Mouse (Mus musculus): ENCODE results near the gene Fabp7.
A peak's percentile ranks its signal among the peaks of the same experiment; 100 is the strongest.

Gene Fabp7

GRCm38 (mm10) chr10:57784876-57785150 lies at the start of gene Fabp7:
Gene Fabp7, plus strand, starts transcription at chr10:57784881.
- no peak for DNase-seq (ENCODE audit: low spot score in 2 of 2)

- no peak for DNase-seq (ENCODE audit: low spot score in 2 of 2)
Measured at GRCm38 (mm10) chr10:57740733-57741132, 43.9 kb upstream of the Fabp7 start.

- no peak for DNase-seq (ENCODE audit: low spot score in 2 of 2)
Measured at GRCm38 (mm10) chr10:57741351-57741750, 43.3 kb upstream of the Fabp7 start.

GRCm38 (mm10) chr10:57743045-57743444 lies 41.6 kb upstream of the Fabp7 start:
- DNase-seq (ENCODE audit: low spot score in 2 of 2), result no peak

GRCm38 (mm10) chr10:57743606-57744016 lies 41.1 kb upstream of the Fabp7 start:
- DNase-seq (ENCODE audit: low spot score in 2 of 2), result peak in 1 of 2 experiments; percentile 65

- no peak for DNase-seq (ENCODE audit: low spot score in 2 of 2)
Measured at GRCm38 (mm10) chr10:57744128-57744765, 40.4 kb upstream of the Fabp7 start.

- no peak for DNase-seq (ENCODE audit: low spot score in 2 of 2)
Measured at GRCm38 (mm10) chr10:57745452-57745851, 39.2 kb upstream of the Fabp7 start.

- no peak for DNase-seq (ENCODE audit: low spot score in 2 of 2)
Measured at GRCm38 (mm10) chr10:57747127-57747526, 37.6 kb upstream of the Fabp7 start.

GRCm38 (mm10) chr10:57753343-57753742 lies 31.3 kb upstream of the Fabp7 start:
- no peak for DNase-seq (ENCODE audit: low spot score in 2 of 2)

GRCm38 (mm10) chr10:57755201-57755736 lies 29.4 kb upstream of the Fabp7 start:
- DNase-seq (ENCODE audit: low spot score in 2 of 2), result no peak

GRCm38 (mm10) chr10:57758999-57759398 lies 25.7 kb upstream of the Fabp7 start:
- DNase-seq (ENCODE audit: low spot score in 2 of 2), result no peak

- no peak for DNase-seq (ENCODE audit: low spot score in 2 of 2)
Measured at GRCm38 (mm10) chr10:57760694-57761093, 24.0 kb upstream of the Fabp7 start.

- DNase-seq (ENCODE audit: low spot score in 2 of 2), result no peak
Measured at GRCm38 (mm10) chr10:57763044-57763443, 21.6 kb upstream of the Fabp7 start.

GRCm38 (mm10) chr10:57783289-57784130 lies 1.2 kb upstream of the Fabp7 start:
- no peak for DNase-seq (ENCODE audit: low spot score in 2 of 2)

GRCm38 (mm10) chr10:57784131-57784875 lies 378 bp upstream of the Fabp7 start:
- peak in 1 of 2 experiments; percentile 18 for DNase-seq (ENCODE audit: low spot score in 2 of 2)

GRCm38 (mm10) chr10:57785552-57785951 lies 871 bp downstream of the Fabp7 start:
- DNase-seq (ENCODE audit: low spot score in 2 of 2), result no peak

- no peak for DNase-seq (ENCODE audit: low spot score in 2 of 2)
Measured at GRCm38 (mm10) chr10:57792957-57793356, 8.3 kb downstream of the Fabp7 start.

- DNase-seq (ENCODE audit: low spot score in 2 of 2), result no peak
Measured at GRCm38 (mm10) chr10:57794018-57794417, 9.3 kb downstream of the Fabp7 start, which contains the start of gene Smpdl3a. Gene Smpdl3a, plus strand, starts transcription at chr10:57794335.

- DNase-seq (ENCODE audit: low spot score in 2 of 2), result peak; percentile 46 to 80
Measured at GRCm38 (mm10) chr10:57794491-57795461, 10.1 kb downstream of the Fabp7 start.

- DNase-seq (ENCODE audit: low spot score in 2 of 2), result no peak
Measured at GRCm38 (mm10) chr10:57795542-57795941, 10.9 kb downstream of the Fabp7 start.

- DNase-seq (ENCODE audit: low spot score in 2 of 2), result peak in 1 of 2 experiments; percentile 19
Measured at GRCm38 (mm10) chr10:57796057-57796456, 11.4 kb downstream of the Fabp7 start.
